Mouse (Mus musculus): ENCODE results near the gene Pkig.

DNA sequence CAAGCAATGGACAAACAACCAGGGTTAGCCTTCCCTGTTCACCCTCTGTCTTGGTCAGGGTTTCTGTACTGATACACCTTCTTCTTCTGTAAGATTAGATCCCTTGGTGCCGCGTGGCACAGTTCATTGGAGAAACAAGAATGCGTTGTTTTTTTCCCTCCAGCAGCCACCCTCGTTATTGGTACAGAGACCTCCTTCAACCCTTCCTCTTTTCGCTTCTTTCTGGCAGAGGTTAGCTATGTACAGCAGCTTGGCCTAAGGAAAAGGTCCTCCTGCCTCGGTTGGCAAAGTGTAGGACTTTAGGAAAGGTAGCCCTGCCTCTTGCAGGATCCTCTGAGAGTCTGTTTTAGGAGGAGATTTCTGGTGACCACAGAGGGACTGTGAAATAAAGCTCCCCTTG lies 102.4 kb downstream of the Pkig start:
- no peak for TF ChIP-seq CTCF (IDR thresholded peaks at IDR 0.05; ENCODE audit: extremely low read depth, insufficient read depth, insufficient read length, insufficient replicate concordance)
- no peak for TF ChIP-seq POLR2A (IDR thresholded peaks at IDR 0.05; ENCODE audit: low read depth, low read length)
